Mouse (Mus musculus) regulatory T cell (primary cell): ENCODE measurements around the gene Cggbp1.

Experiments
- in situ Hi-C: fragments of 300-600 bp; cut with MboI, MseI; formaldehyde crosslinking; loops from one replicate; pipeline ENCODE4 v1.15.1; 2025; ENCODE audit warnings: high pct_unique_total_duplicates

Cggbp1 gene

GRCm38 (mm10) chr16:64873416-64874305 lies 21.9 kb downstream of the Cggbp1 start:
- in situ Hi-C loops, result no loop called here

- in situ Hi-C loops, result no loop called here
Measured at GRCm38 (mm10) chr16:64875384-64875783, 23.6 kb downstream of the Cggbp1 start.

- in situ Hi-C loops, result no loop called here
Measured at GRCm38 (mm10) chr16:64875822-64876221, 24.0 kb downstream of the Cggbp1 start.

GRCm38 (mm10) chr16:64876631-64877265 lies 25.0 kb downstream of the Cggbp1 start:
- in situ Hi-C loops, result no loop called here

- in situ Hi-C loops, result no loop called here
Measured at GRCm38 (mm10) chr16:64877314-64877713, 25.5 kb downstream of the Cggbp1 start.

GRCm38 (mm10) chr16:64878611-64879132 lies 26.9 kb downstream of the Cggbp1 start:
- in situ Hi-C loops, result no loop called here

- in situ Hi-C loops, result no loop called here
Measured at GRCm38 (mm10) chr16:64879735-64880134, 27.9 kb downstream of the Cggbp1 start.

GRCm38 (mm10) chr16:64880986-64881385 lies 29.2 kb downstream of the Cggbp1 start:
- in situ Hi-C loops, result no loop called here

GRCm38 (mm10) chr16:64881442-64881841 lies 29.6 kb downstream of the Cggbp1 start:
- in situ Hi-C loops, result no loop called here

- in situ Hi-C loops, result no loop called here
Measured at GRCm38 (mm10) chr16:64883896-64884295, 32.1 kb downstream of the Cggbp1 start.

- in situ Hi-C loops, result no loop called here
Measured at GRCm38 (mm10) chr16:64884420-64884838, 32.6 kb downstream of the Cggbp1 start.

- in situ Hi-C loops, result no loop called here
Measured at GRCm38 (mm10) chr16:64885142-64885541, 33.3 kb downstream of the Cggbp1 start.

GRCm38 (mm10) chr16:64885547-64885946 lies 33.8 kb downstream of the Cggbp1 start:
- in situ Hi-C loops, result no loop called here

GRCm38 (mm10) chr16:64889496-64889895 lies 37.7 kb downstream of the Cggbp1 start:
- in situ Hi-C loops, result no loop called here

GRCm38 (mm10) chr16:64899084-64899483 lies 47.3 kb downstream of the Cggbp1 start:
- in situ Hi-C loops, result no loop called here

- in situ Hi-C loops, result no loop called here
Measured at GRCm38 (mm10) chr16:64903328-64903727, 51.5 kb downstream of the Cggbp1 start.

GRCm38 (mm10) chr16:64907112-64907511 lies 55.3 kb downstream of the Cggbp1 start:
- in situ Hi-C loops, result no loop called here

GRCm38 (mm10) chr16:64908747-64909146 lies 57.0 kb downstream of the Cggbp1 start:
- in situ Hi-C loops, result no loop called here
